Mouse (Mus musculus): ENCODE data around the gene Trp53bp2.

Gene Trp53bp2

DNA sequence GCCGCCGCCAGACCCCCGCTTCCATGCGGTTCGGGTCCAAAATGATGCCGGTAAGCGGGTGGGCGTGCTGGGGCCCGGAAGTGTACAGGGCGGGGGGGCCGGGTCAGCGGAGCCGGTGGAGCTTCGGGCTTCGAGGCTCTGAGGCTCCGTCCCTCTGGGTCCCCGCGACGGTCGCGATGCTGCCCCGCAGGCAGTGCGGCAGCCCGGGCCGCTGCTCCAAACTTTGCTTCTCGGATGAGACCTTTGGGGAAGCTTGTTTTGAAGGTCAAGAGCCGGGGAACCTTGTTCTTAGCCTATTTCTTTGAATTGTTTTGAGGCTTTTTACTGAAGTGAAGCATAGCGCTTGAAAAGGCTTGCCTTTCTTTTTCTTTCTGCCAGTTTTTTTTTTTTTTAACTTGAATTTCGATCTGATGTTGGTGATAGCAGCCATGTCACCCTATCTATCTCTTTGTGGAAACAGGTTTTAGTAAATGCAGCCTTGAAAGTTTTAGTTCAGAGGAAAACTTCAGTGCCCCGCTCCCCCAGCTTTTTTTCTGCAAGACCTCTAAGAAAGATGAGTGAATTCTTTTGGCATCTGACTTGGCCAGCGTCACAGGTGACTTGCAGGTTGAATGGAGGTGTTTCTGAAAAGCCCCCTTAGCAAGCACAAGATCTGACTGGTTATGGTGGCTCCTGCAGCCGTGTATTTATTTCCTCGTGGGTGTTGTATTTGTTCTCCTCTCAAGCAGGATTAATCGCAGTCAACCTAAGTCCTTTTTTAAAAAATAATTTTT, 615 bp downstream of the Trp53bp2 start:
- DNase-seq (ENCODE audit: low spot score) = peak; percentile 53

DNA sequence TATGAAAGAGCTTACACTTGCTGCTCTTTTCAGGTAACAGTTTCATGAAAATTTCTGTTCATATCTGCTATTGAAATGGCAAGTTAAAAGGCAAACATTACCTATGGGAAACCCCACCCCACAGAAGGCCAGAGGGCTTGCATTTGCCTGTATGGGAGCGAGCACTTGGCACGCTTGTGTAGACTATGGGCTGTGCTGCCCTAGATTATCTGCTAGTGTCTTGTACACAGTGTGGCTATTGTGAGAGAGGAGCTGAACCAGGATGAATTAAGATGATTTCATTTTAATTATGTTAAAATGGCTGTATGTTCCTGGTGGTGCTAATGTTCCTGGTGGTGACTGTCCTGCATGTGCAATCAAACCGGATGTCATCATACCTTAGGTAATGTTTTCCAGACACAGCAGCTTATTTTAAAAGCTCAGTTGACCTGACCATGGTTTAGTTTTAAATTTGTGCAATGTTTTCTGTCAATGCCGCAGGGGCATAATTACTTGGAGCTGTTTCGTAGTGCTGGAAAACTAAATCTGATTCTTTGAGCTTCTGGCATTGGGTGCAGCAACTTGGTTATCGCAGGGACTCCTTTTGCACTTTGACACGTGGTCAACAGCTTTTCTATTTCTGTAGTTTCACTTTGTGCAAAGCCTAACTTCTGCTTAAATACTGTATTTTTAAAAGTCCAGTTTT, 3.8 kb downstream of the Trp53bp2 start:
- DNase-seq (ENCODE audit: low spot score) = no peak

DNA sequence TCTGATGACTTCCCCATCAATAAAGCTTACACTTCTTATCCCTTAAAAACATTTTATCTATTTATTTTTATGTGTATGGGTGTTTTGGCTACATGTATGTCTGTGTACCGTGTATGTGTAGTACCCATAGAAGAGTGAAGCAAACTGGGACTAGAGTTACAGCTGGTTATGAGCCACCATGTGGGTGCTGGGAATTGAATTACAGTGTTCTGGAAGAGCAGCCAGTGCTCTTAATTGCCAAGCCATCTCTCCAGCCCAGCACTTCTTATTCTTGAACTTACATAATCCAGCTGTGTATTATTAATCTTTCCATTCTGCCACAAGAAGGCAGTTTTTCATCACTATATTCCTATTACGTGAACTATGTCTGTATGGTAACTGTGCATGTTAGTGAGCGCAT, 10.5 kb downstream of the Trp53bp2 start:
- DNase-seq (ENCODE audit: low spot score) = no peak

DNA sequence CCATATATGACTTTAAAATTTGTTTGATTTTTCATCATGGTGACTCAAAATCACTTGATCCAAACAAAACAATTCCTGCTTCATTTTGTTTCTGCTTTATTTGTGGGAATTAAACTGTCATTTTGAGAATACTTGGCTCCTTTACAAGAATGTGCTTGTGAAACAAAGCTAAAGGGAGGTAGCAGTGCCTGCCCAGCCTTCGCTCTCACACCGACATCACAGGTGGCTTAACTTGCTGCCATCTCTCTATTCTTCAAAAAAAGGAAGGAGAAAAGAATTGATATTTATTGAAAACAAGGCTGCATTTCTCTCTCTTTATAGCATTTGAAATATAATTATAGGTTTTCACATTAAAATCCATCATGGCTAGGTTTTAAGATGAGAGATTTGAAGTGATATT, 15.3 kb downstream of the Trp53bp2 start:
- DNase-seq (ENCODE audit: low spot score) = no peak

DNA sequence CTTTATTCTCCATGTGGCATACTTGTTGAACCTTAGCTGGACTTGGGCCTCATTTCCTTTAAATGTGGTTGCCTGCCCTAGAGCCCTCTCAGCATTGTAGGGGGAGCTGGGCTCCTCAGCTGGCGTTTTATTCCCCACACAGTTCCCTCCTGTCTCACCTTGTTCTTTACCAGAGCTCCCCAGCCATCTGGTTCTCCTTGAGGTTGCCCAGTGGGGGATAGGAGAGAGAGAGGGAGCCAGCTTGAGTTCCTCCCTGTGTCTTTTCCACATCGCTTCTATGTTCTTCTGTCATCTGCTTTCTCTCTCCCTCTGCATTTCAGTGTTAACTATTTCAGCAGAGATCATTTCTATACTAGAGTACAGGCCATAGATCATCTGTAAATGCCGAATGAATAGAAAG, 16.2 kb downstream of the Trp53bp2 start:
- no peak for DNase-seq (ENCODE audit: low spot score)

DNA sequence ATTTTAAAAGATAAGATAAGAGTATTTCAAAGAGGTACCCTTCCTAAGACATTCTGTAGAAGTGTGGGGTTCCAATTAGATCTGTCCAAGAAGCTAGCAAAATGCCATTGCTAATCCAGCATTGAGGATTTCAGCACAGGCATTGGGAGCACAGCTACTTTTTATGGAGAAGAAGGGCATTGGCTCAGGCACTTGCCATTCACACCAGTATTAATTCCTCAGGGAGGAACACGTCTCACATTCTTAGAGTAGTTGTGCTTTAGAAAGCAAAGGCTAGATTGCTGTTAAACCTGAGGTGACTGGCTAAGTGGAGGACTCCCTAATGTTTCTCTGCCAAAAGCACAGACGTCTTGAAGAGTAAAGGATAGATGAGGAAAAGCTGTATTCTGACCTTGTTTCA, 17.5 kb downstream of the Trp53bp2 start:
- DNase-seq (ENCODE audit: low spot score) = no peak

DNA sequence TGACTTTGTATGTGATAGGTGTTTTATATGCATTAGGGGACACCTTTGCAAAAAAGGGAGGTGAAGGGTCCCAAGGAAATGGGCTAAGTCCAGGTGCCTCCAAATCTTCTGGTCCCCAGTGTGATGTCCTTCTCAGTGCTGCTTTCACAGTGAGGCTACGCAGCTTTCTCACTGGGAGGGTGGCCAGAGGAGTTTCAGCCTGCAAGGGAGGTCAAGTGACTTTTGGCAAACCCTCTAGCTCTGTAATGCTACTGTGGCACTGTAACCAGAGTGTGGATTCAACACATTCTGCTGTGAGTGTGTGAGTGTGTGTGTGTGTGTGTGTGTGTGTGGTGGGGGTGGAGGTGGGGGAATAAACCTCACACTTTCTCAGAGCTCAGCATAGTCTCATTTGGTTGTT, 18.5 kb downstream of the Trp53bp2 start:
- DNase-seq (ENCODE audit: low spot score) = no peak

DNA sequence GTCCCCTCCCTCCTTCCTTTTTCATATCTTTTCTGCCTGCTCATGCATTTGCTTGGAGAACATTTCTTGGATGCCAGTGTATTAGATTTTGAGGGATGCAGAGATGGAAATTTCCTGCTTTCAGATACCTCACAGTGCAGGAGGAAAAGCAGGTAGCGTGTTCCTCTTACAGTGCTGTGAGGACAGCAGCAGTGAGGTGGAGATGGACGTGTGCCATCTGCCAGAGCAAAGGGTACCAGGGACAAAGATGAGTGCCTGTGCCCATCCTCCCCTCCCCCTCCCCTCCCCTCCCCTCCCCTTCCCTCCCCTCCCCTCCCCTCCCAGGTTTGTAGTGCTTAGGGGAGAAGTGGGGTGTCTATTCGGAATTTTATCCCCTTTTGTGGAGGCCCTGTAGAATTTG, 20.9 kb downstream of the Trp53bp2 start:
- no peak for DNase-seq (ENCODE audit: low spot score)

DNA sequence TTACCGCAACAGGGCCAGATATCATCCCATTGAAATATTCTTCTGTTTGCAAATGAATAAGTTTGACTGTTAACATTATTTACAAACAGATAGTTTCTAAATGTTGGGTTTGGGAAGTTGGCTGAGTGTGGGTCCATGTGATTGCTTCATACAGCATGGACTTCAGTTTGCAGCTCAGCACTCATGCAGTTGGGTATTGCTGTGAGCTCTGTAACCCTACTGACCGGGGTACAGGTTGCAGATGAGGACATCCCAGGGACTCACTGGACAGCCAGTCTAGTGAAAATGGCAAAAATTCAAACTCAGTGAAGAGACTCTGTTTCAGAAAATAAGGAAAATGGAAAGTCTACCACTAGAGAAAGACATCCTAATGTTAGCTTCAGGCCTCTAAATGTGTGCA, 21.7 kb downstream of the Trp53bp2 start:
- DNase-seq (ENCODE audit: low spot score) = no peak

DNA sequence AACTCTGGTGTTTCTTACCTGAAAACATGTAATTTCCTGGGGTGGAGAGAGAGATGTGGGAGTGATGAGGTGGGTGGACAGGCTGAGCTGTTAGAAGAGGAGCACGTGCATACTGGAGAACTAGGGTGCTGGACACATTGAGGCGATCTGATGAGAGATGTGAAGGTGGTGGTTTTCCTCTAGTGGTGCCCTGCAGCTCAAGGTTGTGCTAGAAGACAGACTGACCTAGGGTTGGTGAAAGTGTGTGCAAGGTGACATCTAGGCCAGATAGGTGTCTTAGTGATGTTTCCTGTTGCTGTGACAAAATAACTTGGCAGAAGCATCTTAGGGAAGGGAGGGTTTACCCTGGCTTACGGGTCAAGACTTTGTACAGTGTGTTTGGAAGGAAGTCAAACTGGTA, 23.1 kb downstream of the Trp53bp2 start:
- DNase-seq (ENCODE audit: low spot score) = no peak

DNA sequence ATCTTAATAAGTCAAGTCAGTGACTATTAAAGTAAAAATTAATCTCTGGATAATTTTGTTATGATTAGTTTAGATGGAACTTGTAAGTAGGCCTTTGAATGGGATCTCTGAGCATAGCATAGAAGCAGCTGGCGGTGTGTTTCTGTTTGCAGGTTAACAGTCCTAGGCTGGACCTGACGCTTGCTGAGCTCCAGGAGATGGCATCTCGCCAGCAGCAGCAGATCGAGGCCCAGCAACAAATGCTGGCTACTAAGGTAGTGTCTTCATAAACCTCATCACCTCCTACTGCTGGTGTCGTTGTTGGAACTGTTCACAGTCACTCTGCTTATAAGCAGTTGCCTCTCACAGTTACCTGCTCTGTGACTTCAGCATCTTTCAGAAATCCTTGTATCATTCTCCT, 27.8 kb downstream of the Trp53bp2 start:
- no peak for DNase-seq (ENCODE audit: low spot score)

DNA sequence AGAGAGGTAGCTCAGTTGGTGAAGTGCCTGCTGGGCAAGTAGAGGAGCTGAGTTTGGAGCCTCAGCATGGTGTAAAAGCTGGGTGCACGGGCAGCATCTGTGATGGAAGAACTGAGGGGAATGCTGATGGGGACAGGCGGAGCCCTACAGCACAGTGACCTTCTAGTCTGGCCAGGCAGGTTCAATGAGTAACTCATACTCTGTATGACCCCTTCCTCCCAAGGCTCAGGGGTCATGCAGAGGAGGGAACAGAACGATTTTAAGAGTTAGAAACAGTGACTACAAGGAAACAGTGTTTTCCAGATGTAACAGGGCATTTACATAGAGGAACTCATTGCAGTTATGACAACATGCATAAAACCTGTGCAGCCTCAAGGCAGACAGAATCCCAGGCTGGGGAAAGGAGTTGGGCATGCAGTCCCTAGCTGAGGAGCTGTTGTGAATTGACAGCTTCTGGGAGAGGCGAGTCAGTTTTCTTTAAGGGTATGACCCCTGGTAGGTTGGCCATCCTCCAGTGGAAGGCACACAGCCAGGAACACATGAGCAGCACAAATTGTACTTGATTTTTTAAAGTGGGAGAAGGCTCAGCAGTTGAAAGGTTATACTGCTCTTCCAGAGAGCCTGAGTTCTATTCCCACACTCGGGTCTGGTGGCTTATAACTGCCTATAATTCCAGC, 30.7 kb downstream of the Trp53bp2 start:
- no peak for DNase-seq (ENCODE audit: low spot score)

DNA sequence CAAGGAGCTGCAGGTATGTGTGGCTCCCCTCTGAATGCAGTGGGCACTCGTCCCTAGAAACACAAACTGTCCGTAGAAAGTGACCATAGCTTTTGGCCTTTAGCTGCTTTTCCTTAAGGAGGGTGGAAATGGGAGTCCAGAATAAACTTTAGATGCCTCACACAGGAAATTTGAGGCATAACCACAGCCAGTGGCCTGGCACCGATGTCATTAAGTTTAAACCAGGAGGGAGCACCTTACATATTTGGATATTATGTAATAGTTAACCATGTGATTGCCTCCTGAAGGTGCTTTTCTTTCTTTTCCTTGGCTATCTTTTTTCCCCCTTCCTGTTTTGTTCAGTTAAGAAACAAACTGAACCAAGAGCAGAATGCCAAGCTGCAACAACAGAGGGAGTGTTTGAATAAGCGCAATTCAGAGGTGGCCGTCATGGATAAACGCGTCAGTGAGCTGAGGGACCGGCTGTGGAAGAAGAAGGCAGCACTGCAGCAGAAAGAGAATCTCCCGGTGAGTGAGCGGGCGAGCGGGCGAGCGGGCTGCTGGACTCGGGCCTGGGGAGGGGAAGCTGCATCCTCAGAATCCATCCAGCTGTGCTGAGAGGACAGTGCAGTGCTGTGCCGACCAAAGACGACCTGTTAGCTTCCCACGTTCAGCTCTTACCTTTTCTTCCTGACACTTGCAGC, 33.0 kb downstream of the Trp53bp2 start:
- DNase-seq (ENCODE audit: low spot score) = no peak

DNA sequence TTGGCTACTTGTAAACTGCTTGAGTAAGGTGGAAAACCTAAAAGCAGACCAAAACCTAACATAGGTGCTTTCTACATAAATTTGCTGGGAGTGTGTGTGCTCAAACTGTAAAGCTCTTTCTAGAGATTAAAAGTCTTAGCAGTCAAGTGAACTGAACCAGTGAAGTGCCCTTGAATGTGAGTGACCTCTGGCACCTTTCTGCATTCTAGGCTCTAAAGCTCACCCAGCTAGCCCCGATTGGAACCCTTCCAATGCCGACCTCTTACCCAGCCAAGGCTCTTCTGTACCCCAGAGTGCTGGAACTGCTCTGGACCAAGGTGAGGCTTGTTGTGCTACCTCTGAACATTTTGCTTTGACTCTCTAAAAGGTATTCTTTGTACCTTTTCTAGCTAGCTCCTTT, 35.1 kb downstream of the Trp53bp2 start:
- DNase-seq (ENCODE audit: low spot score) = no peak

DNA sequence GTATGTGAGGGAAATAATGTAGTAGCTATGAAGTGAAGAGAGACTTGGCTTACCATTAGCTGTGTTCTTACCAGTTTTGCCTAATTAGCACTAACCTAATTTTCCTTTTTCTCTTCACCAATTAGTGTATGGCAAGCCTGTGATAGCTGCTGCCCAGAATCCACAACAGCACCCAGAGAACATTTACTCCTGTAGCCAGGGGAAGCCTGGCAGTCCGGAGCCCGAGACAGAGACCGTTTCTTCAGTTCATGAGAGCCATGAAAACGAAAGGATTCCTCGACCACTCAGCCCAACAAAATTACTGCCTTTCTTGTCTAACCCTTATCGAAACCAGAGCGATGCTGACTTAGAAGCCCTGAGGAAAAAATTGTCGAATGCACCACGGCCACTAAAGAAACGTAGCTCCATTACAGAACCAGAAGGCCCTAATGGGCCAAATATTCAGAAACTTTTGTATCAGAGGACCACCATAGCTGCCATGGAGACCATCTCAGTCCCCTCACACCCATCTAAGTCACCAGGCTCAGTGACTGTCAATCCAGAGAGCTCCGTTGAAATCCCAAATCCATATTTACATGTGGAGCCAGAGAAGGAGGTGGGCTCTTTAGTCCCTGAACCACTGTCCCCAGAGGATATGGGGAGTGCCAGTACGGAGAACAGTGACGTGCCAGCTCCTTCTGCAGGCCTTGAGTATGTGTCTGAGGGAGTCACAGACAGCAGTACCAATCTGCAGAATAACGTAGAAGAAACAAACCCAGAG, 39.5 kb downstream of the Trp53bp2 start:
- DNase-seq (ENCODE audit: low spot score) = no peak

DNA sequence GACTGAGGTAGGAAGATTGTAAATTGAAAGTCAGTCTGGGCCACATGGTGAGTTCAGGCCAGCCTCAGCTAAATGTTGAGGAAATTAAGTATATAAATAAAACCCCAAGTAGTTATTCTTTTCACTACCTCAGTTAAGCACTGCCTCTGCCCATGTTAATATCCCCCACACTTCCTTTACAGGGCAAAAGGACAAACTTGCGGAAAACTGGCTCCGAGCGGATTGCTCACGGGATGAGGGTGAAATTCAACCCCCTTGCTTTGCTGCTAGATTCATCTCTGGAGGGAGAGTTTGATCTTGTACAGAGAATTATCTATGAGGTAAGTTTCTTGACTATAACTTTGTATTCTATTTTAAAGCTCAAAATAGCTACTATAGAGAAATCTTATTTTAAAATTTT, 43.5 kb downstream of the Trp53bp2 start:
- no peak for DNase-seq (ENCODE audit: low spot score)

DNA sequence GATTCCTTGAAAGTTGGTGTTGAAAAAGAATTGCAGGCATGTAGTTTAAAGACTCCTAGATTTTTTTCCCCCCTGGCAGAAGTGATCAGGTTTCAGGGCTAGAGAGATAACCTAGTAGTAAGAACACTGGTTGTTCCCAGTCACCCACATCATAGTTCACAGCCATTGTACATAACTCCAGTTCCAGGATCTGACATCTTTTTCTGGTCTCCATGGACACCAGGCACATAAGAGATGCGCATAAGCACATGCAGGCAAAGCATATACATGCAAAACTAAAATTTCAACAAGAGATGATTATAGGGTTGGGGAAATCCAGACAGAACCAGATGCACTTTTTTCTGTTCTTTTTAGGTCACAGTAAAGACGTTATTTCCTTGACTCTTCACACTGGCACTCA, 46.1 kb downstream of the Trp53bp2 start:
- DNase-seq (ENCODE audit: low spot score) = no peak

DNA sequence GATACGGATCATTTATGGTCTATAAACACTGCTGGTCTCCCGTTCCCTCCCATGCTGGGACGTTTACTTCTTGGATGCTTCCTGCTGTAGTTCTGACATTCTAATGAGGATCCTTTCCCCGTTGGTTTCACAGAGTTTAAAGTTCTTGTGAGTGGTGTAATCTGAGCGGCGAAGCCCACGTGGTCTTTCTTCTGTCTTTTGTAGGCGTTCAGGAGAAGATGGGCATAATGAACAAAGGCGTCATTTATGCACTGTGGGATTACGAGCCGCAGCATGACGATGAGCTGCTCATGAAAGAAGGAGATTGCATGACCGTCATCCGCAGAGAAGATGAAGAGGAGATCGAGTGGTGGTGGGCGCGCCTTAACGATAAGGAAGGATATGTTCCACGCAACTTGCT, 49.6 kb downstream of the Trp53bp2 start:
- no peak for DNase-seq (ENCODE audit: low spot score)

DNA sequence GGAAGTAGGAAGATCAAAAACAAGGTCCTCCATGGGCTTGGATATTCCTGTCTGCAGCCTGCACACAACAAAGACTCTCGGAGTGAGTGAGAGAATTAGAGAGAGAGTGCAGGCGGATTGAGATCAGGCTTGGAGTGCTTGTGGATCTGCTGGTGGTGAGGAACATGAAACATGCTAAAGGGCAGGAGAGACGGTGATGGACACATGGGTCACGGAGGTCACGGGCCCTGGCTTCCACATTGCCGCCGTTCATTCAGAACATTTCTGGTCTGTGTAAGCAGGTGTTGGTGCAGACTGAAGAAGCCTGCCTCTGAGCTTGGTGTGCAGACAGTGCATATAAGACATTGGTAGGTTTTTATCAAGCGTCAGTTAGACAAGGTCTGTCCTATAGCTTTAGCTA, 50.5 kb downstream of the Trp53bp2 start:
- DNase-seq (ENCODE audit: low spot score) = peak; percentile 51

DNA sequence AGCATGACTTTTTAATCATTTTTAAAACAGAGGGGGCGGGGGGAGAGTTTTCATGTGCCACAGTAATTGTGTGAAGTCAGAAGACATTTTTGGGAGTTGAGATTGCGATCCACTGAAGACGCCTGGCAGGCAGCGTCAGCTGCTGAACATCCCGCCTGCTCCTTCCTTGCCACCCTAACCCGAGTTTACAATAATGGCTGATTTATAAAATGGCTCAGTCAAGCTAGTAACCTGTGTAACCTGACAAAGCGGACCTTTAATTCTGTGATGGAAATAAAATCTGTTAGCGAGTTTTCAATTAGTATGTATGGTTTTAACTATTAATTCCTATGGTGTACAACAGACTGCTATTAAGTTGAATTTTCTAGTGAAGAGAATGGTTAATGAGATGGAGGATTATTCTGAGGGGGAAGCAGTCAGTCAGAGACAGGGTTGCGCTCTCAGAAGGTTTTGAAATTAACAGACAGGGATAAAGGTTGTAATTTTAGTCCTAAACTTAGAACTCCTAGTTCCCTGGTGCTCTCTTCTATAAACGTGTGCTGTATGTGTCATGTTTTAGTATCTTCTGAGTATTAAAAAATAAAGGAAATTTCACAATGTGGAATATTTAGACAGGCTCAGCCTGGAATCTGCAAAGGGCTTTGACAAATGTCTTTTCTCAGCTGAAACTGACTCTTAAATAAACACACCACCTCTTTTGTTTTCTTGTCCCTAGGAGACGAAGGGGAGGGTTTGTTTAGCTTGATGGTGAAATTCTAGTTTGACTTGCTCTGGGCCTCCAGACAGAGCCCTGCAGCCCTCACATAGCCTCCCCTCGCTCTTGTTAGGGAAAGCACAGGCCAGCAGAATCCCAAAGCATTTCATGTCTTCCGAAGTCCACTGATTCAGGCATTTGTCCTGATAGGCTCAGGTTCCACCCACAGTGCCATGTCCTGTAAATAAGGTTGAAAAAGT, 51.6 kb downstream of the Trp53bp2 start:
- peak; percentile 35 for DNase-seq (ENCODE audit: low spot score)

DNA sequence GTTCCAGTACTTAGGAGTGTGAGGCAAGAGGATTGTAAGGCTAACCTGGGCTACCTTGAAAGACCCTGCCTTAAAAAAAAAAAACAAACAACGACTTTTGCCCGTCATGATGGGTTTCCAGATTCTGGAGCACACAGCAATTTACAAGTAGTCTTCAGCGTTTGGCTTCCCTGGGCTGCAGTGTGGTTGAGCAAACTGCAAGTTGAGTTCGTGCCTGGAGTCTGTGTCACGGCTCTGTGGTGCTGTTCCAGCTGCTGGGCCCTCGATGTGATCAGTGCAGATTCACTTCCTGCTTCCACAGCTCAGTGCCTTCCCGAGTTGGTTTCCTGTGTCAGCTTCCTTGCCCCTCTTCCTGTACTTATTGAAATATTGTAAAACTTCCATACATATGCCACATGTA, 52.3 kb downstream of the Trp53bp2 start:
- DNase-seq (ENCODE audit: low spot score) = peak; percentile 23
